Mouse (Mus musculus): ENCODE measurements around the gene Caskin2.
"Not testable (repeated sequence)": the region's sequence is repeated elsewhere in the genome, so short reads cannot be mapped to it uniquely, and the experiment has no call there.

Gene Caskin2

DNA sequence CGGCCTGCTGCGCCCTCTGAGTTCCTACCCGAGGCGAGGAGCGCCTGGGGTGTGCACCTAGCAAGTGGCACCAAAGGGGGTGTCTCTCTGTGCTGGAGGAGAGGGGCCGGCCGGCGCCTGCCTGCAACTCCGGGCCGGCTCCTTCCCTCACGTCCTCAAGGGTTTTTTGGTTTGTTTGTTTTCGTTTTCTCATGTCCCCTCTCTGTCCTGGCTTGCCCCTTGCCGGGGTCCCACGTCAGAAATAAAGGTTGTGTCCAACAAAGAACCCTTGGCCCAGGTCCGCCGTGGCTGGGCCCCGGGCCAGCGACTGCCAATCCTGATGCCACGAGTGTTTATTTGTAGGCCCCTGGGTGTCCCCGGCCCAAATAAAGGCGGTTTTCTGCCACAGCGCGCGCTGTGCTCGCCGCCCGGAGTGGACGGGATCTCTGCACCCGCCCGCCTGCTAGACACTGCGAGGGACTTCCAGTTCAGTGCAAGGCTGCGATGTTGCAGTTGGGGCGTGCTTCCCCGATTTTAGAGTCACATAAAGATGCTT lies 47.8 kb downstream of the Caskin2 start:
- DNase-seq (ENCODE audit: extremely low spot score, low spot score) = no peak

DNA sequence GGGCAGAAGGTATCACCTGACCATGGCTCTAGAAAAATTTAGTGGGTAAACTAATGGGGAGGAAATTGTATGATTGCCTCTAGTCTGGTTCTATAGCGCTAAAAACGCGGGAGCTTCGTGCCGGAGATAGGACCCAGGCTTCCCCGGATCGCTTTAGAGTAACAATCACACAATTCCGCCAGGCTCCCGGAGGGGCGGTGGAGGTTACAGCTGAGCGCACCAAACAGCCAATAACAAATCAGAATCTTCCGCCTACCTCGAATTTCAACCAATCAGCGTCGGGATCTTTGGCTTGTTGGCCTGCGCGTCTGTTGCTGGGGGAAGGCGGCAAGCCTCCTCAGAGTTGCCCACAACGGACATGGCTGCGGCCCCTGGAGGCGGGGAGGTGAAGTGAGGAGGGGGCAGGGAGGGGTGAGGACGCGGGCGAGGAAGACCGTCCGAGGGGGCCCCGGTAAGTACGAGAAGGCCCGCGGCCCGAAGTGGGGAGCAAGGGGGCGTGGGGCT lies 48.3 kb downstream of the Caskin2 start, which contains the start of gene Tmem94:
Gene Tmem94, plus strand, starts transcription at position 331 of the 504 bp plus-strand sequence.
- DNase-seq (ENCODE audit: extremely low spot score, low spot score) = peak; percentile 100

DNA sequence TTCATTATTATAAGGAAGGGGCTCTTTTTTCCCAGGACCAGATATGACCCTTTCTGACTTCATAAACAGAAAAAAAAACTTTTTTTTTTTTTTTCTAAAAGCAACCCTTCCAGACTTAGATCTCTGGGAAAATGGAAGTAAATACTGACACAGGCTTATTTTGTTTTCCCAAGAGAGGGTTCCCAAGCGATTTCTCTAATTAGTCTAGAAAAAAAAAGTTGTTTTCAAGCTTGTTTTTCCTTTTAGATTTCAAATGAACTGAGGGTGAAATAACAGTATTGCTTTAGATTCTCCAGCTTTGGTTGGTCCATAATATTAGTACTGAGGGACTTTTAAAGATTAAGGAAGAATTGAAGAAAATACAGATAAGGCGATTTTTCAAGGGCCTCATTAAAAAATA lies 48.7 kb downstream of the Caskin2 start:
- no peak for DNase-seq (ENCODE audit: extremely low spot score, low spot score)

DNA sequence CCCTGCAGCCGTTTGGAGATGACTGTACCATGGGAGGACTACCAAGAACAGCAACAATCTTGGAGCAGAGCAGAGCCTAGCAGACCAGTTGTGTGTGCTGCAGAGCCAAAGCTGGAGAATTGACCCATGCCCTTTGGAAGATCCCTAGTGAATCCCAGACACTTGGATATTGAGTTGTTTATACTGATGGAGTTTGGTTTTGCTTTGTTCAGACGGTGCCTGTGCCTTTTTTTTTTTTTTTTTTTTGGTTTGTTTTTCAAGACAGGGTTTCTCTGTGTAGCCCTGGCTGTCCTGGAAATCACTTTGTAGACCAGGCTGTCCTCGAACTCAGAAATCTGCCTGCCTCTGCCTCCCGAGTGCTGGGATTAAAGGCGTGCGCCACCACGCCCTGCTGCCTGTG lies 51.3 kb downstream of the Caskin2 start:
- not testable (repeated sequence) for DNase-seq (ENCODE audit: extremely low spot score, low spot score)

DNA sequence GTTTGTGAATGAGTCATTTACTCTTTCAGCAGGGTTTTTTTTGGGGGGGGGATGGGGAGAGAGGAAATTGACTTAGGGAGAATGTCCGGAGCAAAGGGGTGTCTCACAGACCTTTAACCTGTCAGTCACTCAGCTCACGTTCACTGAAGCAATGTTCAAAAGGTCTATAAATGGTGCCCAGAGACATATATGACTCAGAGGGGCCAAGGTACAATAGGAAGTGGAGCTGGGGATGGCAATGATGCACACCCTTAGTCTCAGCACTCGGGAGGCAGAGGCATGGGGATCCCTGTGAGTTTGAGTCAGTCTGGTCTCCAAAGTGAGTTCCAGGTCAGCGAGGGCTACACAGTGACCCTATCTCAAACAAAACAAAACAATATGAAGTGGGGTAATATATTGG lies 60.0 kb downstream of the Caskin2 start:
- DNase-seq (ENCODE audit: extremely low spot score, low spot score) = no peak

DNA sequence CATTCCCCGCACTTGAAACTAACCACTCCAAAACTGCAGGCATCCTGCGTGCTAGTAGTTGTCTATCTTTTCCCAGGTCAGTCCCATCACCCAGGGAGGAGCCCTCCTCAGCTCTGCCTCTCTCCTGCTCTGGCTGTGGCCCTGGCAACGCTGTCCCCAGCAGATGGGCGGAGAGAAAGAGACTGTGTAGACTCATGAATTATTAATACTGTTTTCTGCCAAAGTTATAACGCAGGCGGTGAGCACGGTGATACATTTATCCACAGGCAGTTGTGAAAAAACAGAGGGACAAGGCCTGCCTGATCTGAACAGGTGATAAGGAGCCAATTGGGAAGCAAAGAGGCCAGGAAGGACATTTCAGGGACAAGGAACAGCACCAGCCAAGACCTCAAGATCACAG lies 60.8 kb downstream of the Caskin2 start:
- DNase-seq (ENCODE audit: extremely low spot score, low spot score) = no peak

DNA sequence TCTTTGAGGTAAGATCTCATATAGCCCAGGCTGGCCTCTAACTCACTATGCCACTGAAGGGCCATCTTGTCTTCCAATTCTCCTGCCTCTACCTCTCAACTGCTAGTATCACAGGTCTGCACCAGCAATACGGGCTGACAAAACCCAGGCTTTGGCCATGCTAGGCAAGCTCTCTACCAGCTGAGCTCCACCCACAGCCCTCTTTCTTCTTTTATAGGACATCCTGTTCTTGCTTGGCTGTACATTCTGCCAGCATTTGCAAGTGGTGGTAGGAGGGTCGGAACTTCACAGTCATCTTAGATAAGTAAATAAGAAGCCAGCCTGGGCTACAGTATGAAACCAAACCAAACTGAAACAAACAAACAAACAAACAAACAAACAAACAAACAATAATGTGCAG lies 61.7 kb downstream of the Caskin2 start:
- DNase-seq (ENCODE audit: extremely low spot score, low spot score) = no peak

DNA sequence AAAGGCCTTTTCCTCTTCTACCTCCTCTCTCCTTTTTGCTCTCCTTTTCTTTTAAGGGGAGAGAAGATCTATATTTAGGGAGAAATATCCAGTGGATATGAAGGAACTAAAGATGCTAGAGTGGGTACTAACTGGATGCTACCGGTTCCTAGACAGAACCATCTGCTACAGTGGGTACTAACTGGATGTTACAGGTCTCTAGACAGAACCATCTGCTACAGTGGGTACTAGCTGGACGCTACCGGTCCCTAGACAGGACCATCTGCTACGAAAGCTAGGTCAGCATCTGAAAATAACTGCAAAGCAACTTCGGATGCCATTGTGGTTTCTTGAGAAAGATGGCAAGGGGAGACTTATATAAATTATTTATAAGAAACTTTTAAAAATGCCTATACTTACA lies 63.6 kb downstream of the Caskin2 start:
- DNase-seq (ENCODE audit: extremely low spot score, low spot score) = no peak

All from neural tube, embryonic 10.5 days (tissue).